Mouse (Mus musculus): Measurements from ENCODE around the gene Mrps27.
A peak's percentile ranks its signal among the peaks of the same experiment; 100 is the strongest.
"Not testable (repeated sequence)": the region's sequence is repeated elsewhere in the genome, so short reads cannot be mapped to it uniquely, and the experiment has no call there.

Gene Mrps27

GRCm38 (mm10) chr13:99344599-99345575 is at the start of gene Mrps27, which contains the start of gene Ptcd2:
Gene Mrps27, plus strand, starts transcription at chr13:99344786.
Gene Ptcd2, minus strand, starts transcription at chr13:99344705.
- DNase-seq (ENCODE audit: low spot score in 2 of 2): peak; percentile 85 to 98

GRCm38 (mm10) chr13:99299921-99300320 is 44.7 kb upstream of the Mrps27 start:
- no peak for DNase-seq (ENCODE audit: low spot score in 2 of 2)

GRCm38 (mm10) chr13:99303846-99304245 is 40.7 kb upstream of the Mrps27 start:
- peak in 1 of 2 experiments; percentile 75 for DNase-seq (ENCODE audit: low spot score in 2 of 2)

- DNase-seq (ENCODE audit: low spot score in 2 of 2): no peak
Measured at GRCm38 (mm10) chr13:99304365-99304764, 40.2 kb upstream of the Mrps27 start.

GRCm38 (mm10) chr13:99305186-99305585 is 39.4 kb upstream of the Mrps27 start:
- DNase-seq (ENCODE audit: low spot score in 2 of 2): no peak

GRCm38 (mm10) chr13:99306164-99306563 is 38.4 kb upstream of the Mrps27 start:
- DNase-seq (ENCODE audit: low spot score in 2 of 2): no peak

GRCm38 (mm10) chr13:99307930-99308359 is 36.6 kb upstream of the Mrps27 start:
- DNase-seq (ENCODE audit: low spot score in 2 of 2): no peak

- DNase-seq (ENCODE audit: low spot score in 2 of 2): no peak
Measured at GRCm38 (mm10) chr13:99308393-99308792, 36.2 kb upstream of the Mrps27 start.

- DNase-seq (ENCODE audit: low spot score in 2 of 2): no peak
Measured at GRCm38 (mm10) chr13:99314098-99314497, 30.5 kb upstream of the Mrps27 start.

GRCm38 (mm10) chr13:99314657-99315181 is 29.9 kb upstream of the Mrps27 start:
- DNase-seq (ENCODE audit: low spot score in 2 of 2): no peak

- no peak for DNase-seq (ENCODE audit: low spot score in 2 of 2)
Measured at GRCm38 (mm10) chr13:99316366-99316765, 28.2 kb upstream of the Mrps27 start.

- peak in 1 of 2 experiments; percentile 63 for DNase-seq (ENCODE audit: low spot score in 2 of 2)
Measured at GRCm38 (mm10) chr13:99317058-99317457, 27.5 kb upstream of the Mrps27 start.

- DNase-seq (ENCODE audit: low spot score in 2 of 2): no peak
Measured at GRCm38 (mm10) chr13:99320453-99320852, 24.1 kb upstream of the Mrps27 start.

- not testable (repeated sequence) for DNase-seq (ENCODE audit: low spot score in 2 of 2)
Measured at GRCm38 (mm10) chr13:99322915-99323314, 21.7 kb upstream of the Mrps27 start.

- no peak for DNase-seq (ENCODE audit: low spot score in 2 of 2)
Measured at GRCm38 (mm10) chr13:99323632-99324336, 20.8 kb upstream of the Mrps27 start.

- not testable (repeated sequence) for DNase-seq (ENCODE audit: low spot score in 2 of 2)
Measured at GRCm38 (mm10) chr13:99324337-99324685, 20.3 kb upstream of the Mrps27 start.

GRCm38 (mm10) chr13:99331255-99331654 is 13.3 kb upstream of the Mrps27 start:
- no peak for DNase-seq (ENCODE audit: low spot score in 2 of 2)

- no peak for DNase-seq (ENCODE audit: low spot score in 2 of 2)
Measured at GRCm38 (mm10) chr13:99337510-99337909, 7.1 kb upstream of the Mrps27 start.

- no peak for DNase-seq (ENCODE audit: low spot score in 2 of 2)
Measured at GRCm38 (mm10) chr13:99341504-99341903, 3.1 kb upstream of the Mrps27 start.

- DNase-seq (ENCODE audit: low spot score in 2 of 2): no peak
Measured at GRCm38 (mm10) chr13:99343876-99344598, 549 bp upstream of the Mrps27 start.

- DNase-seq (ENCODE audit: low spot score in 2 of 2): no peak
Measured at GRCm38 (mm10) chr13:99350009-99350408, 5.4 kb downstream of the Mrps27 start.

GRCm38 (mm10) chr13:99351186-99351585 is 6.6 kb downstream of the Mrps27 start:
- DNase-seq (ENCODE audit: low spot score in 2 of 2): no peak

Measured in left cerebral cortex, adult 9 months (tissue).